Mouse (Mus musculus): ENCODE measurements at regions not wholly inside any gene's neighbourhood (a gene's known extent, or its start where the extent isn't known, plus 50 kb on each side); places are given as distances from the start of the nearest gene placed in this dataset.

GRCm38 (mm10) chr8:96349503-96349902 is 461.2 kb upstream of the Got2 start:
- no peak for DNase-seq (ENCODE audit: low read depth, low spot score)

GRCm38 (mm10) chr8:96340702-96341101 is 452.4 kb upstream of the Got2 start:
- DNase-seq (ENCODE audit: low read depth, low spot score): no peak

- peak; percentile 11 for DNase-seq (ENCODE audit: low read depth, low spot score)
These were observed 430.0 kb upstream of the Got2 start for GRCm38 (mm10) chr8:96318367-96318766.

- no peak for DNase-seq (ENCODE audit: low read depth, low spot score)
These were observed 420.8 kb upstream of the Got2 start for GRCm38 (mm10) chr8:96308989-96309718.

- DNase-seq (ENCODE audit: low read depth, low spot score): no peak
These were observed 408.3 kb upstream of the Got2 start for GRCm38 (mm10) chr8:96296643-96297042.

GRCm38 (mm10) chr8:96290740-96291139 is 402.4 kb upstream of the Got2 start:
- no peak for DNase-seq (ENCODE audit: low read depth, low spot score)

GRCm38 (mm10) chr8:96289519-96289918 is 401.2 kb upstream of the Got2 start:
- no peak for DNase-seq (ENCODE audit: low read depth, low spot score)

GRCm38 (mm10) chr8:96288525-96288924 is 400.2 kb upstream of the Got2 start:
- no peak for DNase-seq (ENCODE audit: low read depth, low spot score)

GRCm38 (mm10) chr8:96277479-96278138 is 389.3 kb upstream of the Got2 start:
- no peak for DNase-seq (ENCODE audit: low read depth, low spot score)

- DNase-seq (ENCODE audit: low read depth, low spot score): no peak
These were observed 388.7 kb upstream of the Got2 start for GRCm38 (mm10) chr8:96277058-96277457.

GRCm38 (mm10) chr8:96256294-96256693 is 367.9 kb upstream of the Got2 start:
- no peak for DNase-seq (ENCODE audit: low read depth, low spot score)

GRCm38 (mm10) chr8:96255811-96256210 is 367.5 kb upstream of the Got2 start:
- no peak for DNase-seq (ENCODE audit: low read depth, low spot score)

GRCm38 (mm10) chr8:96246017-96246416 is 357.7 kb upstream of the Got2 start:
- DNase-seq (ENCODE audit: low read depth, low spot score): no peak

- no peak for DNase-seq (ENCODE audit: low read depth, low spot score)
These were observed 356.3 kb upstream of the Got2 start for GRCm38 (mm10) chr8:96244549-96245152.

GRCm38 (mm10) chr8:96238406-96238805 is 350.1 kb upstream of the Got2 start:
- DNase-seq (ENCODE audit: low read depth, low spot score): no peak

- no peak for DNase-seq (ENCODE audit: low read depth, low spot score)
These were observed 349.6 kb upstream of the Got2 start for GRCm38 (mm10) chr8:96237940-96238339.

- peak; percentile 47 for DNase-seq (ENCODE audit: low read depth, low spot score)
These were observed 342.1 kb upstream of the Got2 start for GRCm38 (mm10) chr8:96230412-96230811.
